Mouse (Mus musculus): Measurements from ENCODE around the gene Tnfrsf13c.

The Tnfrsf13c gene

GRCm38 (mm10) chr15:82207105-82207459 is 17.1 kb downstream of the Tnfrsf13c start:
- no peak for DNase-seq (ENCODE audit: low spot score)

GRCm38 (mm10) chr15:82206365-82207104 is 17.6 kb downstream of the Tnfrsf13c start:
- no peak for DNase-seq (ENCODE audit: low spot score)

- no peak for DNase-seq (ENCODE audit: low spot score)
These were observed 19.3 kb downstream of the Tnfrsf13c start for GRCm38 (mm10) chr15:82204680-82205371.

- no peak for DNase-seq (ENCODE audit: low spot score)
These were observed 20.4 kb downstream of the Tnfrsf13c start for GRCm38 (mm10) chr15:82203611-82204351.

GRCm38 (mm10) chr15:82203090-82203489 is 21.1 kb downstream of the Tnfrsf13c start:
- DNase-seq (ENCODE audit: low spot score), result no peak

- DNase-seq (ENCODE audit: low spot score), result no peak
These were observed 22.1 kb downstream of the Tnfrsf13c start for GRCm38 (mm10) chr15:82202086-82202485.

- DNase-seq (ENCODE audit: low spot score), result no peak
These were observed 24.6 kb downstream of the Tnfrsf13c start for GRCm38 (mm10) chr15:82199546-82199945.

GRCm38 (mm10) chr15:82198342-82198741 is 25.8 kb downstream of the Tnfrsf13c start:
- no peak for DNase-seq (ENCODE audit: low spot score)

- DNase-seq (ENCODE audit: low spot score), result no peak
These were observed 26.2 kb downstream of the Tnfrsf13c start for GRCm38 (mm10) chr15:82197937-82198336.

GRCm38 (mm10) chr15:82197246-82197750 is 26.9 kb downstream of the Tnfrsf13c start:
- no peak for DNase-seq (ENCODE audit: low spot score)

- no peak for DNase-seq (ENCODE audit: low spot score)
These were observed 27.9 kb downstream of the Tnfrsf13c start for GRCm38 (mm10) chr15:82196300-82196699.

- DNase-seq (ENCODE audit: low spot score), result no peak
These were observed 31.6 kb downstream of the Tnfrsf13c start for GRCm38 (mm10) chr15:82192617-82193016.

- DNase-seq (ENCODE audit: low spot score), result no peak
These were observed 35.5 kb downstream of the Tnfrsf13c start for GRCm38 (mm10) chr15:82188481-82189240.

GRCm38 (mm10) chr15:82187924-82188323 is 36.2 kb downstream of the Tnfrsf13c start:
- DNase-seq (ENCODE audit: low spot score), result no peak

GRCm38 (mm10) chr15:82187401-82187800 is 36.8 kb downstream of the Tnfrsf13c start:
- DNase-seq (ENCODE audit: low spot score), result no peak

- DNase-seq (ENCODE audit: low spot score), result no peak
These were observed 37.2 kb downstream of the Tnfrsf13c start for GRCm38 (mm10) chr15:82186931-82187330.

GRCm38 (mm10) chr15:82186131-82186530 is 38.0 kb downstream of the Tnfrsf13c start:
- no peak for DNase-seq (ENCODE audit: low spot score)

GRCm38 (mm10) chr15:82185062-82185783 is 38.9 kb downstream of the Tnfrsf13c start:
- no peak for DNase-seq (ENCODE audit: low spot score)

- no peak for DNase-seq (ENCODE audit: low spot score)
These were observed 39.5 kb downstream of the Tnfrsf13c start for GRCm38 (mm10) chr15:82184656-82185055.

- DNase-seq (ENCODE audit: low spot score), result no peak
These were observed 40.0 kb downstream of the Tnfrsf13c start for GRCm38 (mm10) chr15:82184183-82184582.

- no peak for DNase-seq (ENCODE audit: low spot score)
These were observed 40.6 kb downstream of the Tnfrsf13c start for GRCm38 (mm10) chr15:82183596-82183995.
